Mouse (Mus musculus): ENCODE measurements around the gene Errfi1. TPM values are rescaled to one million over a fixed set of nuclear protein-coding genes. Genes with fewer than 3 reads are reported as not detected.

Errfi1 gene
- total and polyA plus RNA-seq, 2 experiments from 2014 or later = 17.2 to 34.9 TPM

- no peak for DNase-seq
- 13% methylated on average over 8 of the region's 8 CpGs for WGBS
- no peak overlapping the region for H3K4me3 ChIP-seq (ENCODE audit: low read depth, low read length)
- H3K9me3 ChIP-seq (ENCODE audit: low read length) = no peaks in the 10 kb centered on the region
- no peak overlapping the region for H3K27ac ChIP-seq (ENCODE audit: low read depth, low read length)
- H3K27me3 ChIP-seq (ENCODE audit: insufficient read depth, low read length) = no peaks in the 10 kb centered on the region
- no peaks in the 10 kb centered on the region for H3K36me3 ChIP-seq (ENCODE audit: insufficient read depth)
- H3K4me1 ChIP-seq (ENCODE audit: insufficient read depth) = no peaks in the 10 kb centered on the region
- no peak for ATAC-seq
- no peak overlapping the region for H3K9ac ChIP-seq
- TF ChIP-seq CTCF (IDR thresholded peaks at IDR 0.05; ENCODE audit: low read depth) = no peak
- no peak overlapping the region for H3K4me2 ChIP-seq (ENCODE audit: low read depth)
Measured at GRCm38 (mm10) chr4:150846316-150846715, 7.4 kb upstream of the Errfi1 start.

GRCm38 (mm10) chr4:150849964-150850363 is 3.8 kb upstream of the Errfi1 start:
- no peaks in the 10 kb centered on the region for H3K9me3 ChIP-seq (ENCODE audit: low read length)
- no peak overlapping the region for H3K4me2 ChIP-seq (ENCODE audit: low read depth)
- no peaks in the 10 kb centered on the region for H3K36me3 ChIP-seq (ENCODE audit: insufficient read depth)
- peak; percentile 63 for TF ChIP-seq CTCF (IDR thresholded peaks at IDR 0.05; ENCODE audit: low read depth)
- no peak overlapping the region for H3K27ac ChIP-seq (ENCODE audit: low read depth, low read length)
- H3K27me3 ChIP-seq (ENCODE audit: insufficient read depth, low read length) = no peaks in the 10 kb centered on the region
- DNase-seq (peak; percentile 38), ATAC-seq (no peak)
- 47% methylated on average over 10 of the region's 10 CpGs for WGBS
- H3K4me3 ChIP-seq (ENCODE audit: low read depth, low read length) = no peak overlapping the region
- no peak overlapping the region for H3K9ac ChIP-seq
- H3K4me1 ChIP-seq (ENCODE audit: insufficient read depth) = peaks cover 7% of the 10 kb centered on the region; the same call in 1 of the 2 replicates

- Histone ChIP-seq H3K36me3 (ENCODE audit: insufficient read depth) (no peaks in the 10 kb centered on the region), H3K27ac (ENCODE audit: low read depth, low read length) (no peak overlapping the region), H3K4me3 (ENCODE audit: low read depth, low read length) (no peak overlapping the region), H3K4me2 (ENCODE audit: low read depth) (no peak overlapping the region), H3K4me1 (ENCODE audit: insufficient read depth) (peaks cover 7% of the 10 kb centered on the region; the same call in 1 of the 2 replicates), H3K27me3 (ENCODE audit: insufficient read depth, low read length) (no peaks in the 10 kb centered on the region), H3K9ac (no peak overlapping the region), H3K9me3 (ENCODE audit: low read length) (no peaks in the 10 kb centered on the region)
- ATAC-seq (no peak), DNase-seq (no peak)
- 86% methylated on average over 4 of the region's 4 CpGs for WGBS
- TF ChIP-seq CTCF (IDR thresholded peaks at IDR 0.05; ENCODE audit: low read depth) = no peak
Measured at GRCm38 (mm10) chr4:150850893-150851292, 2.8 kb upstream of the Errfi1 start.

- Histone ChIP-seq H3K4me1 (ENCODE audit: insufficient read depth) (peaks cover 7% of the 10 kb centered on the region; the same call in 1 of the 2 replicates), H3K27ac (ENCODE audit: low read depth, low read length) (no peak overlapping the region), H3K9ac (no peak overlapping the region), H3K4me3 (ENCODE audit: low read depth, low read length) (no peak overlapping the region), H3K9me3 (ENCODE audit: low read length) (no peaks in the 10 kb centered on the region), H3K4me2 (ENCODE audit: low read depth) (no peak overlapping the region), H3K36me3 (ENCODE audit: insufficient read depth) (no peaks in the 10 kb centered on the region), H3K27me3 (ENCODE audit: insufficient read depth, low read length) (no peaks in the 10 kb centered on the region)
- no peak for ATAC-seq
- 53% methylated on average over 8 of the region's 8 CpGs for WGBS
- TF ChIP-seq CTCF (IDR thresholded peaks at IDR 0.05; ENCODE audit: low read depth) = no peak
- no peak for DNase-seq
Measured at GRCm38 (mm10) chr4:150852045-150852444, 1.7 kb upstream of the Errfi1 start.

- no peak for TF ChIP-seq CTCF (IDR thresholded peaks at IDR 0.05; ENCODE audit: low read depth)
- WGBS = 54% methylated on average over 4 of the region's 4 CpGs
- ATAC-seq = no peak
- no peak overlapping the region for H3K4me3 ChIP-seq (ENCODE audit: low read depth, low read length)
- no peaks in the 10 kb centered on the region for H3K27me3 ChIP-seq (ENCODE audit: insufficient read depth, low read length)
- no peak for DNase-seq
- H3K4me2 ChIP-seq (ENCODE audit: low read depth) = no peak overlapping the region
- H3K36me3 ChIP-seq (ENCODE audit: insufficient read depth) = no peaks in the 10 kb centered on the region
- H3K9me3 ChIP-seq (ENCODE audit: low read length) = no peaks in the 10 kb centered on the region
- no peak overlapping the region for H3K9ac ChIP-seq
- H3K4me1 ChIP-seq (ENCODE audit: insufficient read depth) = peaks cover 7% of the 10 kb centered on the region; the same call in 1 of the 2 replicates
- H3K27ac ChIP-seq (ENCODE audit: low read depth, low read length) = no peak overlapping the region
Measured at GRCm38 (mm10) chr4:150852479-150852878, 1.2 kb upstream of the Errfi1 start.

GRCm38 (mm10) chr4:150854839-150855246 is 1.1 kb downstream of the Errfi1 start:
- WGBS = under 1% methylated on average over 56 of the region's 59 CpGs
- Histone ChIP-seq H3K36me3 (ENCODE audit: insufficient read depth) (no peaks in the 10 kb centered on the region), H3K27me3 (ENCODE audit: insufficient read depth, low read length) (no peaks in the 10 kb centered on the region), H3K27ac (ENCODE audit: low read depth, low read length) (peak overlapping the region; percentile 97), H3K4me3 (ENCODE audit: low read depth, low read length) (peak overlapping the region; percentile 72), H3K9ac (peak overlapping the region; percentile 85), H3K9me3 (ENCODE audit: low read length) (no peaks in the 10 kb centered on the region), H3K4me2 (ENCODE audit: low read depth) (peak overlapping the region; percentile 64), H3K4me1 (ENCODE audit: insufficient read depth) (peaks cover 7% of the 10 kb centered on the region; the same call in 1 of the 2 replicates)
- TF ChIP-seq CTCF (IDR thresholded peaks at IDR 0.05; ENCODE audit: low read depth) = peak; percentile 71
- peak; percentile 98 for ATAC-seq
- DNase-seq = peak; percentile 99

- peak overlapping the region; percentile 85 for H3K9ac ChIP-seq
- H3K9me3 ChIP-seq (ENCODE audit: low read length) = no peaks in the 10 kb centered on the region
- H3K4me3 ChIP-seq (ENCODE audit: low read depth, low read length) = peak overlapping the region; percentile 72
- no peak for DNase-seq
- H3K4me2 ChIP-seq (ENCODE audit: low read depth) = peak overlapping the region; percentile 64
- peaks cover 7% of the 10 kb centered on the region; the same call in 1 of the 2 replicates for H3K4me1 ChIP-seq (ENCODE audit: insufficient read depth)
- H3K27ac ChIP-seq (ENCODE audit: low read depth, low read length) = peak overlapping the region; percentile 97
- ATAC-seq = peak; percentile 68; the same call in 1 of the 2 replicates
- no peaks in the 10 kb centered on the region for H3K27me3 ChIP-seq (ENCODE audit: insufficient read depth, low read length)
- 2% methylated on average over 43 of the region's 43 CpGs for WGBS
- no peak for TF ChIP-seq CTCF (IDR thresholded peaks at IDR 0.05; ENCODE audit: low read depth)
- no peaks in the 10 kb centered on the region for H3K36me3 ChIP-seq (ENCODE audit: insufficient read depth)
Measured at GRCm38 (mm10) chr4:150855346-150855745, 1.6 kb downstream of the Errfi1 start.
